Mouse (Mus musculus): ENCODE measurements at regions not wholly inside any gene's neighbourhood (a gene's known extent, or its start where the extent isn't known, plus 50 kb on each side); places are given as distances from the start of the nearest gene placed in this dataset.

DNA sequence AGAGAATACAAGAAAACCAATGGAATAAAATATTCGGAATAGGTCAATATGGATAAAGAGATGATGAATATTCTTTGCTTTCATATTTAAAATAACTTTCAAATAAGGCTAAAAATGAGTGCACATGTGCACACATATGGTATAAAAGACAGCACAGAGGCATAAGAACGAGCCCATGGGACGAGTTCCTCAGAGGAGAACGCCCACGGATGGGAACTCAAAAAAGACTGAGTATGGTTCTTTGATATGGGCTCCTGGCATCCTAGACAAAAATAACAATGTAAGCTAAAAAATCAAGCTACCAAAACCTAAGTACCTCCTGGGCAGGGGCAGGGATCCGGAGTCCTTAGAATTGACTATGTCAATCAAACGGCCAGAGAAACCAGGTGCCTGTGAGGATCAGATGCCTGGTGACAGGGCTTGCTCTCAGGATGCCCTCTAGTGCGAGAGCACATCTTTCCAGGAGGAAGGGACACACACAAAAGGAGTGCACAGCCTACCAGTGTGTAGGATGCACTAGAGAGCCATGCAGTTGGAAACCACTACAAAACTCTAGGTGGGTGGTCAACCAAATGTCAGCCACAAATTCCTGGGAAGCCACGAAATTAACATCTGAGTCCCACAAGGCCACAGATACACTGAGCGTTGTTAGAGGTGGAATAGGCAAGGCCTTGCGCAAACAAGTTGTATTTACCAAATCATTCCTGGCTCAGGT is 307.8 kb downstream of the Sox9 start:
- DNase-seq (ENCODE audit: low spot score in 2 of 2) = no peak

DNA sequence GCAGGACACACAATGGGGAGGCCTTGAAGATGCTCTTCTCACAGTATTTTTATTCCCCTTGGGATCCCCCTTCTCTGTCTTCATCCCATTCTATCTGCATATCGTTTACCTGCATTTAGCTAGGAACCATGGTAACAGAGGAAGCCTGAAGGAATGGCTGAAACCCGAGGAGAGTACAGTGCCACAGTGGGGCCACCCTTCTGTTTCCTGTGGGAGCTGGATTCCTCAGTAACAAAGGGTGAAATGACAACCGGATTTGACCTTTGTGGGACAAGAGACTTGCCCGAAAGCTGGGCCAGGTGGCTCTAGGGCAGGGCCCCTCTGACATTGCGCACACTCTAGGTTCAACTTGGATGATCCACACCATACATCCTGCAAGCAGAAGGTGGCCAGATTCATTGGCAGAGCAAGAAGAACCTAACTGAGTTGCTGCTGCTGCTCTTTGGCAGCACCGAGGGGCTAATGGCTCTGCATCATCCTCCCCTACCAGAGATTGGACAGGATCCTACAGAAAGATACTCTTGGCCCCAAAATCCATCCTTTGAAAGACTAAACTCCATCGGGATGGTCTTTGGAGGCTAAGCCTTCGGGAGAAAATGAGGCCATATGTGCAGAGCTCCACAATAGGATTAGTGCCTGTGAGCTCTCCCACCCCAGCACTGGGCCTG is 310.0 kb downstream of the Sox9 start:
- DNase-seq (ENCODE audit: low spot score in 2 of 2) = no peak

DNA sequence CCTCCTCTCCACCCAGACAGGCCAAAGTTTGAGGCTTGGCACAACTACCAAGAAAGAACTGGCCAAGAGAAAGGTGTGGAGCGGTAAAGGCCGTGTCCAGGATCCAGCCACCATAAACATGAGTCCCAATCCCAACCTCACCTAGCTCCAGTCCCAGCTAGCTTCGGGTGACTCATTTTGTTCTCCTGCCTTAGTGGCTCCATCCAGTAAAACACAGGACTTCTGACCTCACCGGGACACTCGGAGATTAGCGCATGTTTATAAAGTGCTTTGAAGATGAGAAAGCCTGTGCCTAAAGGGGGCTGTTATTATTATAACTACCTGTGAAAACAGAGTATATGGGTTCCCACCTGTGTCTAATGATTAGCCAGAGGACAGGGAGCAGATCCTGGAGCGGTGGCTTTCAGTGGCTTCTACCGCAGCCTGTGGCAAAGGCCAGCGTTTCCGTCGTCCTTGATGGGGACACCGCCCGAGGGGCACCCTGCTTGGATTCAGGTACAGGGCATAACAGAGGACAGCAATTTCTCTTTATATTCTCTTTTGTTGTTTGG is 311.9 kb downstream of the Sox9 start:
- DNase-seq (ENCODE audit: low spot score in 2 of 2) = no peak

DNA sequence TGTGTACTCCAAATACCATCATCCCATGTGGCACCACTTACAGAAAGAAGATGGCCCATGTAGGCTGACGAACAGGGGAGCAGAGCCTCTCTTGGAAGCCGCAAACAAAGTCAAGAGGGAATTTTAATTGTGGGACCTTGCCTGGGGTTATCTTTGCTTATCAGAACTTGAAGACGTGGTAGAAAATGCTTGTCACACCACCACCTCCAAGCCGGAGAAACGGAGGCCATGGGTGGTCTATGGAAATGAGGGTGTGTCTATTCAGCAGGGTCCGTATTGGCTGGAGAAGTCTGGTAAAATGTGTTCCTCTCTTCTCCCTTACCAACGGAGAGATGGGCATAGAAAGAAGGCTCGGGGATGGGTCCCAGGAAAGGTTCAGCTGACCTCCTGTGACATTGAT is 313.6 kb downstream of the Sox9 start:
- no peak for DNase-seq (ENCODE audit: low spot score in 2 of 2)

- no peak for DNase-seq (ENCODE audit: low spot score in 2 of 2)
These were observed 314.2 kb downstream of the Sox9 start for GRCm38 (mm10) chr11:113096209-113096608.

DNA sequence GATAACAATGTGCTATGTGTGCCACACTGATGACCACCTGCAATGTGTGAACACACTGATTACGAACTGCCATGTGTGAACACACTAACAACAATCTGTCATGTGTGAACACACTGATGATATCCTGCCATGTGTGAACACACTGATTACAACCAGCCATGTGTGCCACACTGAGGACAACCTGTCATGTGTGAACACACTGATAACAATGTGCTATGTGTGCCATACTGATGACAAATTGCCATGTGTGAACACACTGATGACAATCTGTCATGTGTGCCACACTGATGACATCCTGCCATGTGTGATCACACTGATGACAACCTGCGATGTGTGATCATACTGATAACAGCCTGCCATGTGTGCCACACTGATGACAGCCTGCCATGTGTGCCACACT is 316.3 kb downstream of the Sox9 start:
- DNase-seq (ENCODE audit: low spot score in 2 of 2) = no peak

- no peak for DNase-seq (ENCODE audit: low spot score in 2 of 2)
These were observed 318.8 kb downstream of the Sox9 start for GRCm38 (mm10) chr11:113100800-113101199.

DNA sequence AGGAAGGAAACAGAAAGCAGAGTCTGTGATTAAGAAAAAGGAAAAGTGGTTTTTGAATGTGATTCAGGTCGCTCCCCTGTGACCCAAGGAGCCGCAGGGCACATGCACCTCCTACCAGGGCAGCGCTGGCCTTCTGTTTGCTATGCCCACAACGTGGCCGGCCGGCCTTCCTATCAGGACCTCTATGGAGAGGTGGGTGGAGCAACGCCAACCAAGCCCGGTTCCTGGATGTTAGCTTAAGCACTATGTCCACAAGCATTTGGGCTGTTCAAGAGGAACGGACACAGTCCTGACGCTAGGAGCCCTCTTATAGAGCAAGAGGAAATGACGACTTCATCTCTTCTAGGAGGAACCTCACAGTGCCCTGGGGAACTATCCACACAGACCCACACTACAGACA is 319.5 kb downstream of the Sox9 start:
- no peak for DNase-seq (ENCODE audit: low spot score in 2 of 2)

GRCm38 (mm10) chr11:113103161-113103845 is 321.3 kb downstream of the Sox9 start:
- DNase-seq (ENCODE audit: low spot score in 2 of 2) = no peak

DNA sequence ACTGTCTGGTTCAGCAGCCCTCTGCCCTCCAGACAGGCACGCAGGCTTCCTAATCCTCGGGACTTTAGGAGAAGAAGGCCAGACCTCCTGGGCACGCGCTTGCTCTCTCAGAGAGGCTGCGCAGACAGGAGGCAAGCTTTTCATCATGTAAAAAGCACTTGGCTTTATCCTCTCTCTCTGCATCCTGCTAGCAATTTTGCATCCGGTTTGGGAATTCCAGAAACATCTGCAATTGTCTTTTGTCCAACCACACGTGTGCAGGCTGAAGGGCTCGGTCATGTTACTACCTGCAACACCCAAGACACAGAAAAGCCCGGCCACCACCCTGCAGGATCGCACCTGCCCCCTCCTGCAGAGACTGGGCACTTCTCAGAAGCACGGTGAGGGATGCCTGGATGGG is 323.3 kb downstream of the Sox9 start:
- no peak for DNase-seq (ENCODE audit: low spot score in 2 of 2)

- no peak for DNase-seq (ENCODE audit: low spot score in 2 of 2)
These were observed 325.3 kb downstream of the Sox9 start for GRCm38 (mm10) chr11:113107205-113107844.

DNA sequence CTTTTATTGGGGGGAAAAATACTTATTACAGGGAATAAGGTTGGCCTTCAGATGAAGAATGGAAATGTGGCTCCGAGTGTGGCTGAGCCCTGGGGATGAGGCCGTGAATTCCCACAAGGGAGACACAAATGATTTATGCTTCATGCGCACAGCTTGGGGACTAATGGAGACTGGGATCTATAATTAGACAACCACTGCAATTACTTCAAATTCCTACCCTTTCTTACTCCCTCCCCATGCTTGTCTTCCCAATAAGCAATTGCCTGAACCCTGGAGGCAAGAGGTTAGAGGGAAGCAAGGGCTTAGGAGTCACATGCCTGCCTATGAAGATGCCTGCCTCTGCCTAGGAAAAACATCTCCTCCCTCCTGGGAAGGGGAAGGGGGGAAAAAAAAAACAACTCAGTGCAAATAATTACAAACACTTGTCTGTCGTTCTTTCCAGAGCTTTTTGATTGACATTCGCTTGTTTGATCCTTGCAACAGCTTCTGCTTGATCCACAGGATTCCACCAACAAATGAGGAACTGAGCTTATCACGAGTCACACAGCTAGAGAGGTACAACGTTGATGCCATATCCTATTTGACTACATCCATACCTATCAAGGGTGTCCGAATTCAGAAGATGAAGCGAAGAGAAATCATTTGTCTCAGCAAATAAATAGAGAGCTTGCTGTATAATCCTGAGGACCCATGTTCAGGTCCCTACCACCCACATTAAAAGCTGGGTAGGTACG is 326.1 kb downstream of the Sox9 start:
- DNase-seq (ENCODE audit: low spot score in 2 of 2) = no peak

DNA sequence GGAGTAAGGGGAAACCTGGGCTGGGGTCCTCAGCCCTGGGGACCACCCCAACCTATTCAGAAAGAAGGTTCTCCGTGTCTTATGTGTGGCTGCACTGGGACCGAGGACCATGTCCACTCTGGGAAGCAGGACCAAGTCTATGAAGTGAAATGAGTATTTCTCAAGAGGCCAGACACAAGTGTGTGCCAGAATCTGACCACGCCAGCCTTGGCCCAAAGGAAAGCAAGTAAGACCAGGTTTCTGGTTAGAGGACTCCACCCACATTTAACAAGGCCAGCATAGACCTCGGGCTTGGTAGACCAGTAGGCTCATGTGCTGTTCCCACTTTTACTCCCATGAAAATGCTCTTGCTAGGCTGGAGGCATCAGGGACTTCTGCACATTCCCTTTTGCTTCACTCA is 327.1 kb downstream of the Sox9 start:
- DNase-seq (ENCODE audit: low spot score in 2 of 2) = no peak

DNA sequence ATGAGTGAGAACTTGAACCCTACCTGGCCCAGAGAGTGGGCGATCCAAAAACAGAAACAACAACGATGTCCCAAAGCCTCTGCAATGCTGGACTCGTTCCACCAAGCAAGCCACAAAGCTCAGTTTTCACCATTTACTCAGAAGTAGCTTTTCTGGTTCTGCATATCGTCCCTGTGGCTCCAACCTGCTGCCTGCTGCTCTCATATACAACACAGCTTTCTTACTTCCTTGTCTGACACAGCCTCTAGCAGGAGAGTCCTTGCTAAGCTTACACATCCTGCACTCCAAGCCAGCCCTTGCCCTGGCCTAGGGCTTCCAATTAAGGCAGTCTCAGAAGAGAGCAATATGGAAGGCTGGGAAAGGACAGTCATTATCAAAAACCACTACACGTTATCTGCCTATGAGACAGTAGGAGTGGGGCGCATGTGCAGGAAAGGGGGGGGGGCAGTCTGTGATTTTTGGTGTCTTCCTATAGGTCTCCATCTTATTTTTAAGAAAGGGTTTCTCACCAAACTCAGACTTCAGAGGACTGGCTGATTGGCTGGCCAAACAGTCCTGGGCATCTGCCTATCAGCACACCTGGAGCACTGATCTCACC is 331.3 kb downstream of the Sox9 start:
- DNase-seq (ENCODE audit: low spot score in 2 of 2) = no peak

GRCm38 (mm10) chr11:113117179-113117898 is 335.3 kb downstream of the Sox9 start:
- no peak for DNase-seq (ENCODE audit: low spot score in 2 of 2)

- DNase-seq (ENCODE audit: low spot score in 2 of 2) = no peak
These were observed 338.5 kb downstream of the Sox9 start for GRCm38 (mm10) chr11:113120570-113120969.

DNA sequence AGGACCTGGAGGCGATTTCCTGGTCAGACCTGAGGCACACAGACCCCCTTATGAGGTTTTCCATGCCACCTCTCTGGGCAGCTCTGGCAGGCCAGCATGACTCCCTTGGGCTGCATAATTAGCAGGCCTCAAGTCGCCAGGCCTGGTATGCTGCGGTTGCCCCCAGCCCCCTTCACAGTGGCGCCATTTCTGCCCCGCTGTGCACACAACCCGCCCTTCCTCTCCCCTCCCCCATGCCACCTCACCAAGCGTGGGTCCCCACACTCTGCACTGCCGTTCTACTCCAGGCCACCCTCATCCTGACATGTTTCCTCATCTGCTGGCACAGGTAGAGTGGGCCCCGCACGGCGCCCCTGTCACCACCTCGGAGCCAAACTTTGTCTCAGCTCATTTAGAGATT is 339.3 kb downstream of the Sox9 start:
- DNase-seq (ENCODE audit: low spot score in 2 of 2) = no peak

GRCm38 (mm10) chr11:113122137-113122536 is 340.1 kb downstream of the Sox9 start:
- no peak for DNase-seq (ENCODE audit: low spot score in 2 of 2)

DNA sequence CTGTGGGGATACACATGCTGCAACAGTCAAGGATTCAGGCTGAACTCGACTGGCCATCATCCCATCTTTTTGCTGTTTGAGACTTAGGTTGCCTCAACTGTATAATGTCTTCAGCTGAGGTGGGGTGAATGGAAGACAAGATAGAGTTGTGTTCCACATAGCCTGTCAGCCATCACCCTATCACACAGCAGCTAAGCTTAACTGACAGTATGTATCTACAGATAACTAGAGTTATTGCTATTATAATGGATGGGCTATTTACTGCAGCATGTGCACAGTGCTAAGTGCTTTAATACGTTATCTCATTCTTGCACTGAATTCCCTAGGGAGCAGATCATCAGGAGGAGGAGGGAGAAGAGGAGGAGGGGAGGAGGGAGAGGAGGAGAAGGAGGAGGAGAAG is 340.9 kb downstream of the Sox9 start:
- DNase-seq (ENCODE audit: low spot score in 2 of 2) = no peak

- no peak for DNase-seq (ENCODE audit: low spot score in 2 of 2)
These were observed 343.8 kb downstream of the Sox9 start for GRCm38 (mm10) chr11:113125832-113126231.
